Mouse (Mus musculus) heart, embryonic 16.5 days (tissue): ENCODE results near the gene Tas2r138. TPM values are rescaled to one million over a fixed set of nuclear protein-coding genes. Genes with fewer than 3 reads are reported as not detected.

Source experiments
- ATAC-seq: fragments of 200-750 bp; cut with Nextera tagmentation; replicated peaks from 2 replicates; pipeline ENCODE4 v1.8.0; 2017; ENCODE audit warnings: moderate number of reproducible peaks; ENCODE audit not compliant: insufficient read depth, low FRiP score; ENCODE audit errors: extremely low read depth
- H3K27ac ChIP-seq: fragments of 300-500 bp; sonication (generic); 2 replicates; pipeline ENCODE4 v1.5.1; 2014; ENCODE audit warnings: mild to moderate bottlenecking, low read length, control low read depth, moderate library complexity
- H3K27me3 ChIP-seq: fragments of 300-500 bp; sonication (generic); 2 replicates; pipeline ENCODE4 v1.6.1; 2014; ENCODE audit warnings: low read length, mixed read lengths; ENCODE audit not compliant: control insufficient read depth, insufficient read depth
- H3K36me3 ChIP-seq: fragments of 300-500 bp; sonication (generic); 2 replicates; pipeline ENCODE4 v1.6.1; 2014; ENCODE audit not compliant: control insufficient read depth, insufficient read depth
- H3K4me1 ChIP-seq: fragments of 300-500 bp; sonication (generic); 2 replicates; pipeline ENCODE4 v1.6.1; 2014; ENCODE audit warnings: low read length, mixed read lengths; ENCODE audit not compliant: control insufficient read depth, insufficient read depth
- H3K4me2 ChIP-seq: fragments of 300-500 bp; sonication (generic); 2 replicates; pipeline ENCODE4 v1.6.1; 2014; ENCODE audit warnings: low read depth, mild to moderate bottlenecking, control low read depth, low read length
- H3K4me3 ChIP-seq: fragments of 300-500 bp; sonication (generic); 2 replicates; pipeline ENCODE4 v1.5.1; 2014; ENCODE audit warnings: mild to moderate bottlenecking, control low read depth, low read length
- H3K9ac ChIP-seq: fragments of 300-500 bp; sonication (generic); 2 replicates; pipeline ENCODE4 v1.6.1; 2014; ENCODE audit warnings: low read length, control low read depth
- H3K9me3 ChIP-seq: fragments of 300-500 bp; sonication (generic); replicated peaks from 2 replicates; pipeline ENCODE4 v1.6.1; 2016; ENCODE audit warnings: low read length; ENCODE audit not compliant: control insufficient read depth
- WGBS: fragments of 180-500 bp; shearing (Covaris S2); extraction: QIAGEN DNeasy Blood & Tissue Kit; methylation state at CpG from one replicate; pipeline ENCODE4 v1.1.7; 2014; 5-methylcytosine and 5-hydroxymethylcytosine counted together
- polyA plus RNA-seq: library from polyadenylated mRNA; unstranded; fragments of >200 nt; fragmentation: Nextera tagmentation; extraction: Ambion mirVana; gene quantifications from 2 replicates; pipeline ENCODE4 v1.2.1, GENCODE M21; 2015

Gene Tas2r138
- polyA plus RNA-seq, 1 experiment from 2014 or later: not detected

GRCm38 (mm10) chr6:40576305-40576704, 36.8 kb downstream of the Tas2r138 start:
- 62% methylated on average over 1 of the region's 1 CpGs for WGBS
- H3K27me3 ChIP-seq: no peaks in the 10 kb centered on the region
- no peaks in the 10 kb centered on the region for H3K36me3 ChIP-seq
- H3K9ac ChIP-seq: no peak overlapping the region
- H3K4me2 ChIP-seq: no peak overlapping the region
- H3K27ac ChIP-seq: no peak overlapping the region
- ATAC-seq: no peak
- H3K4me3 ChIP-seq: no peak overlapping the region
- no peaks in the 10 kb centered on the region for H3K9me3 ChIP-seq
- no peaks in the 10 kb centered on the region for H3K4me1 ChIP-seq

DNA sequence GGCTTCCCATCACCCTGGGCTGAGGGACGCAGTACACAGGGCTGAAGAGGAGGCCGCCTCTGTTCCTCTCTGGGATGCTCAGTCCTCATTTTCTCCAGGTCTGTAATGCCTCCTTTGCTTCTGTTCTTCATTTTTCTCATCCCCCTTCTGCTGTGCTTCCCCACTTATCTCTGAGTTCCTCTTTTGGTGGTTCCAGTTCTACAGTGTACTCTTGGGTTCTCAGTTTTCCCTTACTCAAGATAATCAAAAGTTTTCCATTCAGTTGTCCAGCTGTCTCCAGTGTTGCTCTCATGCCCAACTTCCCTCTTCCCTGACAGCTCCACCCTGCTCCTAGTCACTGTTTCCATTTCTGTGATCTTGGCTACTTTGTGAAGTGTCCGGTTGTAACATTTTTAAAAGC, 39.5 kb downstream of the Tas2r138 start:
- no peak for ATAC-seq
- 51% methylated on average over 3 of the region's 3 CpGs for WGBS
- no peak overlapping the region for H3K4me2 ChIP-seq
- H3K36me3 ChIP-seq: no peaks in the 10 kb centered on the region
- no peaks in the 10 kb centered on the region for H3K4me1 ChIP-seq
- H3K27me3 ChIP-seq: no peaks in the 10 kb centered on the region
- no peak overlapping the region for H3K4me3 ChIP-seq
- H3K27ac ChIP-seq: no peak overlapping the region
- H3K9me3 ChIP-seq: no peaks in the 10 kb centered on the region
- no peak overlapping the region for H3K9ac ChIP-seq

DNA sequence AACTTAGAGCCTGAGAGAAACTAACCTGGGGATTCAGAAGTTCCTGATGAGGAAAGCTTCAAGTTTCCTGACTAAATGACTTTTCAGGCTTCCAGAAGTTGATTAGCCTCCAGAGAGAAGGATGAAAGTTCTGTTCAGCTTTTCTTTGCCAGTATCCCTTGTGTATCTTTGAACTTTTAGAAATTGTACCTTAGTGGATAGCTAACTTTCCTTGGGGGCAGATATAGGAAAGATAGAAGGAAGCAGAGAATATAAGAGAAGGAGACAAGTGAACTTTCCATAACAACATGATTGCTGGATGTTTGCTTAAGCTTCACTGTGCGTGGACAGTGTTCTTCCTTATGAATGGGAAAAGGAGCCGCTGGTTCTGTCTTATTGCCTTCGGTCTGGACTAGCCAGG, 43.9 kb downstream of the Tas2r138 start, which contains the start of gene Olfr460:
Gene Olfr460, plus strand, starts transcription at position 301 of the 400 bp plus-strand sequence.
- Histone ChIP-seq H3K4me3 (no peak within 1 kb of the TSS), H3K4me1 (no peaks in the 10 kb centered on the region), H3K4me2 (no peak within 1 kb of the TSS), H3K36me3 (no peaks in the 10 kb centered on the region), H3K9me3 (no peaks in the 10 kb centered on the region), H3K9ac (no peak within 1 kb of the TSS), H3K27ac (no peak within 1 kb of the TSS), H3K27me3 (no peaks in the 10 kb centered on the region)
- 84% methylated on average over 3 of the region's 3 CpGs for WGBS
- no peak for ATAC-seq

Other genes with a start within 250 kb of the Tas2r138 start
- gene E330009J07Rik, start 177.2 kb downstream of the Tas2r138 start, polyA plus RNA-seq: 3.9 TPM in 2 replicates
- not detected in 2 replicates for gene Wee2, start 174.2 kb downstream of the Tas2r138 start, polyA plus RNA-seq
- gene Ssbp1, start 142.0 kb downstream of the Tas2r138 start, polyA plus RNA-seq: 99.6 and 130 TPM in 2 replicates
- not detected in 2 replicates for gene Tas2r137, start 122.1 kb downstream of the Tas2r138 start, polyA plus RNA-seq
- gene Tas2r108, start 119.8 kb downstream of the Tas2r138 start, polyA plus RNA-seq: not detected in 2 replicates
- not detected in 2 replicates for gene Prss37, start 93.8 kb downstream of the Tas2r138 start, polyA plus RNA-seq
- not detected in 2 replicates for gene Olfr461, start 58.3 kb downstream of the Tas2r138 start, polyA plus RNA-seq
- gene Olfr460, start 43.8 kb downstream of the Tas2r138 start, polyA plus RNA-seq: not detected in 2 replicates
- gene Clec5a, start 27.5 kb downstream of the Tas2r138 start, polyA plus RNA-seq: 0.71 and 0.72 TPM in 2 replicates
- 0.10 and 1.1 TPM in 2 replicates for gene Mgam, start 15.5 kb upstream of the Tas2r138 start, polyA plus RNA-seq